Mouse (Mus musculus): ENCODE measurements around the gene Capn1.

DNA sequence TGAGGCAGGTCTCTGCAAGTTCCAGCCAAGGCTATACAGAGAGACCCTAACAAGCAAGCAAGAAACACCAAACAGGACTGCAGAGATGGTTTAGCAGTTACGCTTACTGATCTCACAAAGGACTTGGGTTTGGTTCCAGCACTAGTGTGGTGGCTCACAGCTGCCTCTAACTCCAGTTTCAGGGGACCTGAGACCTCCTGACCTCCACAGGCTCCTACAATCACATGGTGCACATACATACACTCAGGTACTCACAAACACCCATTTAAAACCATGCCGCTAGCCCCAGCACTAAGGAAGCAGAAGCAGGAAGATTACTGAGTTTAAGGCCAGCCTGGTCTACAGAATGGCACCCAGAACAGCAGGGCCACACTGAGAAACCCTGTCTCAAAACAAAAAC is 50.9 kb downstream of the Capn1 start:
- TF ChIP-seq CTCF (IDR thresholded peaks at IDR 0.05; ENCODE audit: low read depth, low read length) (no peak), GATA1 (IDR thresholded peaks at IDR 0.05; ENCODE audit: borderline replicate concordance, low read length) (no peak)

Data from G1E (cell line).